Mouse (Mus musculus) cortical plate, adult 2 months (tissue): ENCODE data around the gene Robo4. TPM values are rescaled to one million over a fixed set of nuclear protein-coding genes. Genes with fewer than 3 reads are reported as not detected.

Experiments
- H3K27ac ChIP-seq: fragments of 200-500 bp; 2 replicates; pipeline ENCODE4 v1.5.1; 2012; ENCODE audit warnings: low read length, control low read depth, inconsistent platforms; ENCODE audit not compliant: insufficient read depth
- H3K4me1 ChIP-seq: fragments of 200-500 bp; 2 replicates; pipeline ENCODE4 v1.6.1; 2011; ENCODE audit warnings: low read length; ENCODE audit not compliant: control insufficient read depth, insufficient read depth
- H3K4me3 ChIP-seq: fragments of 200-500 bp; 2 replicates; pipeline ENCODE4 v1.5.1; 2011; ENCODE audit warnings: mild to moderate bottlenecking, low read length, control low read depth; ENCODE audit not compliant: insufficient read depth
- CTCF ChIP-seq: fragments of 200-500 bp; IDR thresholded peaks from 2 replicates; pipeline ENCODE4 v1.5.1; 2011; ENCODE audit warnings: mild to moderate bottlenecking, control low read depth, low read length; ENCODE audit not compliant: insufficient read depth; ENCODE audit errors: extremely low read depth
- POLR2A ChIP-seq: fragments of 200-500 bp; IDR thresholded peaks from 2 replicates; pipeline ENCODE4 v1.6.1; 2011; ENCODE audit warnings: mild to moderate bottlenecking, low read length, control low read depth; ENCODE audit not compliant: insufficient read depth; ENCODE audit errors: extremely low read depth
- polyA plus RNA-seq: library from polyadenylated mRNA; depleted of rRNA; stranded (reverse); fragments of >200 nt; gene quantifications from 2 replicates; pipeline ENCODE4 v1.2.3, GENCODE M21; 2012

The Robo4 gene
- polyA plus RNA-seq, 1 experiment: 6.4 TPM

DNA sequence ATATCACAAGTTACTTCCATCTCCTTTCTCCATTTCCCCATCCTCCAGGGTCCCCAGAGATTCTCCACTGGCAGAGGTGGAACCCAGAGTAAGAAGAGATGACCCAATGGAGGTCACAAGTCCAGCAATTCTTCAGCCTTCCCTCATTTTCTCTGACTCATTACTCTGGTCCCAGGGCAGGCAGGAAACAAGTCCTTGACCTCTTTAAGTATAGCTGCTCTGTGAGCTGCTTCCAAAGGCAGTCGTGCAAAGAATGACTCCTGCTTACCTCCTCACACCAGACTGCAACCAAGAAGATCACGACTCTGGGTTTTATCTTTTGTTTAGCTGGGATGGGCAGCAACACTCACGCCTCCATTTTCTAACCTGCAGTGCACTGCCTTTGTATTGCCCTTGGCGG lies 33.9 kb downstream of the Robo4 start:
- H3K4me1 ChIP-seq: peaks cover 4% of the 10 kb centered on the region
- TF ChIP-seq CTCF (no peak), POLR2A (no peak)
- H3K27ac ChIP-seq: no peak overlapping the region
- no peak overlapping the region for H3K4me3 ChIP-seq

DNA sequence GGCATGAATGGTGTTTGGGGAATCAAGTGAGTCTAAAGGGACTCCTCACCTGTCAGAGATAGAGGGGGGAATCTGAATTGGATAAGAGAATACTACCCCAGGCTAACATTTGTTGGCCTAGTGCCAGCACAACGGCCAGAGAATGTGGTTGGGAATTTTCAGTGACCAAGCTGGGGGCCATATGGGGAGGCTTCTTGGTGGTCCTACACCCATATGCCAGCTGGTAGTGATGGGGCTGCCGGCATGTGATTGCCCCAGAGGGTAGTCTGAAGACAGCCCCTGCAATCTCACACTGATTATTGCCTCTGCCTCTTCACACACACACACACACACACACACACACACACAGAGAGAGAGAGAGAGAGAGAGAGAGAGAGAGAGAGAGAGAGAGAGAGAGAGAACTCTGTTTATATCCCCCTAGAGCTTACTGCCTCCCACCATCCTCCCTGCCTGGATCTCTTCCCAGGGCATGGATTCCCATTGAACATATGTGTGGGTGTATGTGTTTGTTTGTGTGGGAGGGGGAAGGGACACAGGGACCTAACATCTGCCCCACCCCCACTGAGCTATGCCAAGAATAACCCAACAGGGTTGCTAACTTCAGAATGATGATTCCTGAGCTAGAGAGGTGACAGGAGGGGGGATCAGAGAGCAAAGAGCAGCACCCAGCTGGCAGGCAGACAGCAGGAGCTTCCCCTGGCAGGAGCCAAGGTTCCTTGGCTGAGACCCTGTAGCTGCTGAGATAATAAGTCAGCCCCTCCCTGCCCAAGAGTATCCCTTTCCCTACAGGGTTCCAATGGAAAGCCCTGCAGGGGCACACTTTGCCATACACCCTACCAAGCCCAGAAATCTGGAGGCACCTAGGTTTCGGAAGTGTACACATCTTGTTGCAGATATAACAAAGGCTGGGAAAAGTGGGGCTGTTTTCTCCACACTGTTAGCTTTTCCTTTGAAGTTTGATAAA lies 36.4 kb downstream of the Robo4 start:
- H3K27ac ChIP-seq: no peak overlapping the region
- no peak overlapping the region for H3K4me3 ChIP-seq
- TF ChIP-seq CTCF (no peak), POLR2A (no peak)
- peaks cover 4% of the 10 kb centered on the region for H3K4me1 ChIP-seq

DNA sequence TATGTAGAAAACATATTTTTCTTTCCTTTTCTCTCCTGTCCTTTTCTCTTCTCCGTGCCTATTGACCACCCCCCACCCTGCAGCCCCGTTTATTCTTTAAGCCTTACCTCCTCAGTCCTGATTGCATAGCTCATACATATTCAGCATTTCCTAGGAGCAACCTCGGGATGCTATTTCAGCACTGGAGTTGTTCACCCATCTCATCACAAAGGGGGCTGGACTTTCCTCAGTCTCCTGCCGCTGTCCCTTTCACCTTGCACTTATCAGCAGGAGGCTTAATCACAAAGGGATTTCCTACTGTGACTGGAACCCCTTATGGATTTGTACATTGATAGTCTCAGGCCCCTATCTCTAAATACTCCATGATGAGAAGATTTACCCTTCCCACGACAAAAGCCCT lies 50.7 kb downstream of the Robo4 start:
- Histone ChIP-seq H3K4me3 (no peak overlapping the region), H3K4me1 (no peaks in the 10 kb centered on the region; the same call in 1 of the 2 replicates), H3K27ac (no peak overlapping the region)
- no peak for TF ChIP-seq POLR2A
- no peak for TF ChIP-seq CTCF

DNA sequence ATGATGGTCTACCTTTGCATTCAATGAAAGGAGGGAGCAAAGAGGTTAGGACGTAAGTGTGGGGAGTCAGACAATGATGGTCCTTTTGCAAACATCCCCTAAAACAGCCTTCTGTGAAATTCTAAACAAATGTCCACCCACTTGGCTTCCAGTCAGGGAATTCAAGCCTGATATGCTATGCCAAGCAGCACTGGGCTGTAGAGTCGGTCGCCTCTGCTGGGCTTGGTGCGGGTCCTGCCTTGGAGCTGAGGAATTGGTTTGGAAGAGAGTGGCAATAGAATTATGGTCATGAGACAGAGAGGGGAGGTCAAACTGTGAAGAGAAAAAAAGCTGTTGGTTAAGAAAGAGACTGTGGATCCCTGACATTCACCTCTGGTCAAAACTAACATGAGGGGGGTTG lies 51.6 kb downstream of the Robo4 start:
- H3K4me3 ChIP-seq: no peak overlapping the region
- H3K4me1 ChIP-seq: no peaks in the 10 kb centered on the region; the same call in 1 of the 2 replicates
- no peak for TF ChIP-seq POLR2A
- TF ChIP-seq CTCF: no peak
- no peak overlapping the region for H3K27ac ChIP-seq

DNA sequence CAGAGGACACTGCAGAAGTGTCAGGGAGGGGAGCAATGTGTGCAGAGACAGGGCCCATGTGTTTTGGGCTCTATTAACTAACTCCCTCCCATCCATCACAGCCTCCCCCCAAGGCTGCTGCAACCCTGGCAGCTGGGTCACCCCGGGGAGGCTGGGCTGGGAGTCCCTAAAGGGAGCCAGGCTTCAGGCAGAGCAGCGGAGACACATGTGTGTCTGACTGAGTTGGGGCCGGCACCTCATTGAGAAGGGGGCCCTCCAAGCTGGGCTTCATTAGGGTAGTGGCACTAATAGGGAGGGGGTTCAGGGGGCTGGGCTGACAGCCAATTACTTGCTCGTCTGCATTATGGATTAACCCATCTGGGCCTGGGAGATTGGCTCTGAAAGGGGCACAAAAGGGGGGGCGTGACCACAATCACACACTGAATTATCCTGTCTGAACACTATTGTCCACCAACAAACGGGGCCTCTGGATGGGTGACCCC lies 52.4 kb downstream of the Robo4 start:
- TF ChIP-seq POLR2A (no peak), CTCF (no peak)
- H3K4me3 ChIP-seq: no peak overlapping the region
- no peaks in the 10 kb centered on the region; the same call in 1 of the 2 replicates for H3K4me1 ChIP-seq
- H3K27ac ChIP-seq: no peak overlapping the region

DNA sequence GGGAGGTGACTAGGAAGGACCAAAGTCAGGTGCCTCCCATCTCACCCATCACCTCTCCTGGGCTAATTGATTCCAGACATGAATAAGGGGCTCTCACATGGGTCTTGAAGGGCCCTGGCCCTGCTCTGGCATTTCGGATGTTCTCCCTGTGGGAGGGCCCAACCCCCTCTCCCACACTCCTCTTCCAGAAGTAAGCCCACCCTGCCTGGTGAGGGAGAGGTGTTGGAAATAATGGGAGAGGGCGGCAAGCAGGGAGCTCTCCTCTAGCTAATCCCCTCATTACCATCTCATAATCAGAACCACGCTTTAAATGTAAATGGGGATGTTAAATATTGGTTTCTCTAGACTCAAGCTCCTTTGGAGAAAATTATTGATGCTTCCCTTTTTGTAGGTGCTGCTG lies 53.3 kb downstream of the Robo4 start:
- H3K4me1 ChIP-seq: no peaks in the 10 kb centered on the region; the same call in 1 of the 2 replicates
- TF ChIP-seq POLR2A (no peak), CTCF (no peak)
- H3K27ac ChIP-seq: no peak overlapping the region
- no peak overlapping the region for H3K4me3 ChIP-seq

DNA sequence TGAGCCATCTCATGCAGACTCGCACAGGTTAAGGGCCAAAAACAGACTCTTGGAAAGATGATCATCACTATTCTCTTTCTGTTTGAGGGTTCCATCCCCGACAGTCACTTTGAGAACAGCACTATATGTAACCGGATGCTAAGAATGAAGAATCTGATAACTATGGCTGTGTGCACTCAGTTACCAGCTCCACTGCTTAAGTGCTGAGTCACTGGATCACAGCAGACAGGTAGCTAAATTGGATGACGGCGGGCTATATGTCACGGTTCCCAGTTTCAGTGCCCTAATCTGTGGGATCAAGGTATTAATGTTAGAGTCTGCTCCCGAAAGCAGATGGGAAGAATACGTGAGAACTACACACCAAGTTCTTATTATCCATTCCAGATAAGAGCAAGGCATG lies 54.2 kb downstream of the Robo4 start:
- Histone ChIP-seq H3K27ac (no peak overlapping the region), H3K4me1 (no peaks in the 10 kb centered on the region; the same call in 1 of the 2 replicates), H3K4me3 (no peak overlapping the region)
- TF ChIP-seq POLR2A: no peak
- TF ChIP-seq CTCF: no peak

DNA sequence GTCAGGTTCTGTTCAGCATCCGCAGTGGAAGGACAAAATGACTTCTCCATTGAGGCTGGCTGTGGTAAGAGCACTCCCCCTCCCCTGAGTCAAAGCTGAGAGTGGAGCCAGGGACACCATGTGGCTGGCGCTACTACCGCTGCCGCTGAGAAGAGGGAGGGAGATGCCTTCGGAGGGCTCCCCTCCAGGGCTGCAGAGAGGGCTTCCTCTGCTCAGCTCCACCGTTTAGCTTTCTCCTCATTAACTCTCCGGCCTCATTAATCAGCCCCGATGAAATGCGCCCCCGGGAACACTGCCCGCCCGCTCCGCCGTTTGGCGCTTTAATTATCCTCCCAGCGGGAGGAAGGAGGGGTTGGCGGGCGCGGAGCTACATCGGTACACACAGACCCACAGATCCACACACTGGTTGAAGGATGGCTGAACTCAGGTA lies 54.8 kb downstream of the Robo4 start:
- H3K27ac ChIP-seq: no peak overlapping the region
- TF ChIP-seq POLR2A (no peak), CTCF (no peak)
- H3K4me3 ChIP-seq: peak overlapping the region; percentile 12; the same call in 1 of the 2 replicates
- H3K4me1 ChIP-seq: no peaks in the 10 kb centered on the region; the same call in 1 of the 2 replicates

DNA sequence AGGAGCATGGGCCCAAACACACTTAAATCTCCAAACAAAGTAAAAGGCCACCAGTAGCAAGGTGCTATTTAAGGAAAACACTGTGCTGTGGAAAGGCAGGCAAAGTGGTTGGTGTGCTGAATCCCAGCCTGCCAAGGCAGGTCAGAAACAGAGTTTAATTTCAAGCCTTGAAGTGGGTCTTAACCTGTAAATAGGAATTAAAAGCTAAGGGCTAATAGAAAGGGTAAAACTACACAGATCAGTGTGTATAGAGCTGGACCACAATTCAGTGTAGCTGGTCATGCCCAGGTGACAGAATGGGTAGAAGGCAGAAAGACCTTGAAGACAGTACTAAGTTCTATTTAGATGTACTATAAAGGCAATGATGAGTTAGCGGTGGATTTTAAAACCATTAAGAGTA lies 55.5 kb downstream of the Robo4 start:
- TF ChIP-seq POLR2A: no peak
- no peak for TF ChIP-seq CTCF
- Histone ChIP-seq H3K4me1 (no peaks in the 10 kb centered on the region; the same call in 1 of the 2 replicates), H3K4me3 (no peak overlapping the region; the same call in 1 of the 2 replicates), H3K27ac (no peak overlapping the region)
